Mouse (Mus musculus) midbrain, embryonic 16.5 days (tissue): ENCODE measurements around the gene Taf8. TPM values are rescaled to one million over a fixed set of nuclear protein-coding genes. Genes with fewer than 3 reads are reported as not detected.

Source experiments
- ATAC-seq: fragments of 200-750 bp; cut with Nextera tagmentation; 2 replicates; pipeline ENCODE4 v1.8.0; 2017; ENCODE audit warnings: moderate TSS enrichment
- H3K27ac ChIP-seq: fragments of 300-500 bp; sonication (generic); 2 replicates; pipeline ENCODE4 v1.5.1; 2014; ENCODE audit warnings: mild to moderate bottlenecking, low read length, mixed read lengths
- H3K27me3 ChIP-seq: fragments of 300-500 bp; sonication (generic); 2 replicates; pipeline ENCODE4 v1.6.1; 2014; ENCODE audit warnings: low read depth, low read length, mixed read lengths; ENCODE audit not compliant: control insufficient read depth, insufficient read depth
- H3K36me3 ChIP-seq: fragments of 300-500 bp; sonication (generic); 2 replicates; pipeline ENCODE4 v1.6.1; 2014; ENCODE audit warnings: mild to moderate bottlenecking, low read length, moderate library complexity, mixed read lengths; ENCODE audit not compliant: control insufficient read depth, insufficient read depth
- H3K4me1 ChIP-seq: fragments of 300-500 bp; sonication (generic); 2 replicates; pipeline ENCODE4 v1.6.1; 2014; ENCODE audit warnings: mild to moderate bottlenecking, low read length, mixed read lengths; ENCODE audit not compliant: control insufficient read depth, insufficient read depth
- H3K4me2 ChIP-seq: fragments of 300-500 bp; sonication (generic); 2 replicates; pipeline ENCODE4 v1.6.1; 2014; ENCODE audit warnings: mild to moderate bottlenecking, low read length, mixed read lengths
- H3K4me3 ChIP-seq: fragments of 300-500 bp; sonication (generic); 2 replicates; pipeline ENCODE4 v1.5.1; 2014; ENCODE audit warnings: low read depth, mild to moderate bottlenecking, low read length, moderate library complexity, mixed read lengths
- H3K9ac ChIP-seq: fragments of 300-500 bp; sonication (generic); 2 replicates; pipeline ENCODE4 v1.6.1; 2014; ENCODE audit warnings: low read depth, low read length, mixed read lengths
- H3K9me3 ChIP-seq: fragments of 300-500 bp; sonication (generic); replicated peaks from 2 replicates; pipeline ENCODE4 v1.6.1; 2014; ENCODE audit warnings: mild to moderate bottlenecking, low read length, mixed read lengths; ENCODE audit not compliant: control insufficient read depth, poor library complexity, severe bottlenecking
- WGBS: fragments of 180-500 bp; shearing (Covaris S2); extraction: QIAGEN DNeasy Blood & Tissue Kit; methylation state at CpG from one replicate; pipeline ENCODE4 v1.1.7; 2014; 5-methylcytosine and 5-hydroxymethylcytosine counted together
- polyA plus RNA-seq: library from polyadenylated mRNA; unstranded; fragments of >200 nt; fragmentation: Nextera tagmentation; extraction: Ambion mirVana; gene quantifications from 2 replicates; pipeline ENCODE4 v1.2.1, GENCODE M21; 2015

Taf8 gene
- polyA plus RNA-seq, 1 experiment from 2014 or later: 19.8 TPM

DNA sequence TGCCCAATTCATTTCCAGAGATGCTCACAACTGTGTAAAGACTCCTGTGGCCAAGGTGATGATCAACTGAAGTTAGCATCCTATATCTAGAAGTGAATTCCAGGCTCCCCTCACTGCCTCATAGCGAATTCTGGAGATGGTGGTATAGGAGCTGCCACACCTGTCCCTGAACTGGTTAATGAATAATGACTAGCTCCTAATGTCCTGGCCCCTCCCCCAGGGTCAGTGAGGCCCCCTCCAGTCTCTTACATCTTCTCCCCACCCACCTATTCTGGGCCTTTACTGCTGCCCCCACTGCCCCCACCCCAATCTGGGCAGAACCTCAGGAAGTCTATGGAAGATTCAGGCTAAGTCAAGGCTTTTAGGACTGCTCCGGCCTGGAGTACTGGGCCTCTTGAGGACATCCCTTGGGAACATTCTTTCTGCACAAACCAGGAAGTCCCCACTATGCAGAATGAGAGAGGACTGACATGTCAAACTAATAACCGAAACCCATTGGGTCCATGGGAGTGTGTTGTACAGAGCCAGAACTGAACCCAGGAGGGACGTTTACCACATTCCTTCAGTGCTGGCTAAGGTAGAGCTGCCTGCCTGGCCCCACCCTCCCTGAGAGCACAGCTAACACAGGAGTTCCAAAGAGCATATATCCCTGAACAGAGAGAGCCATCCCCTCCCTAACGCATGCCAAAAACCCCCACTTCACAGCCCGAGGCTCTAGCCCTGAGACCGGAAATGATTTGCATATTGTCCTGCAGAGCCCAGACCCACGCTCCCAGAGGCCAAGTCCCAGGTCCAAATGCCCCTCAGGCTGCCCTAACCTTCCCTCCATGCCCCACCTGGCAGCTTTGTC is 53.3 kb downstream of the Taf8 start:
- H3K27me3 ChIP-seq: no peaks in the 10 kb centered on the region
- no peak overlapping the region for H3K27ac ChIP-seq
- H3K4me1 ChIP-seq: no peaks in the 10 kb centered on the region
- no peak overlapping the region for H3K4me3 ChIP-seq
- 47% methylated on average over 8 of the region's 8 CpGs for WGBS
- no peak overlapping the region for H3K9ac ChIP-seq
- ATAC-seq: no peak
- H3K36me3 ChIP-seq: no peaks in the 10 kb centered on the region
- no peak overlapping the region for H3K4me2 ChIP-seq
- H3K9me3 ChIP-seq: no peaks in the 10 kb centered on the region

DNA sequence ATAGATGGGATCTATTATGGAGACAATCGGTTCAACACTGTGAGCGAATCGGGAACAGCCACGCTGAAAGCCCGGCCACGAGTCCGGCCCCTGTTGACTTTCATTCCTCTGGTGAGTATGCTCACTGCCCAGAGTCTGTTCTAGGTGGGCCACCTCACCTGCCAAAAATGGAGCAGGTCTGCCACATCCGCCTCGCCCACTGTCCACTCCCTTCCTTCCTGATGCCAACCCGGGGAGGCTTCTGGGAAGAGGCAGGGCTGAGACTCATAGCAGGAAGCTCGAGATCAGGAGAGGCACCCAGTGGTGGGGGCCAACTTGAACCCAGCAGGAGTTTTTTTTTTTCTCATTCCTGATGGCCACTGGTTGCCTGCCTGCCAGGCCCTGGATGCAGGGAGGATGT is 55.5 kb downstream of the Taf8 start:
- H3K9ac ChIP-seq: no peak overlapping the region
- H3K4me2 ChIP-seq: no peak overlapping the region
- H3K27ac ChIP-seq: no peak overlapping the region
- no peak for ATAC-seq
- WGBS: 87% methylated on average over 11 of the region's 11 CpGs
- no peaks in the 10 kb centered on the region for H3K36me3 ChIP-seq
- no peaks in the 10 kb centered on the region for H3K4me1 ChIP-seq
- no peaks in the 10 kb centered on the region for H3K9me3 ChIP-seq
- H3K4me3 ChIP-seq: no peak overlapping the region
- no peaks in the 10 kb centered on the region for H3K27me3 ChIP-seq

DNA sequence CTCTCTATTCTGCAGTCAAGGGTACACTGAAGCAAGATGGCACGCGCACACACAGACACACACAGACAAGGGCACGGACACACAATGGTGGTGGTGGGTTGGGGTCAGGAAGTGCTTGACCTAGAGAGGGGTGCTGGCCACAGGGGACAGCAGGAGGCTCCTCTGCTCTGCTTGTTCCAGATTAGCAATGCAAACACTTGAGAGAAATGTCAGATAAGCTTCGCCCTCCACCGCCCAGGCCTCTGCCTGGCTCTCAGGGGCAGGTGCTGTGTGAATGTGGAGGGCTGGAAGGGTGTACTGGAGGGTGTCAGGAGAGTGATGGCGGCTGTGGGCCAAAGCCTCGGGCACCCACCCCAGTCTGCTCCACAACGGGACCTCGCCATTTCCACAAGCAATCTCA is 56.1 kb downstream of the Taf8 start:
- ATAC-seq: no peak
- Histone ChIP-seq H3K4me2 (no peak overlapping the region), H3K36me3 (no peaks in the 10 kb centered on the region), H3K27me3 (no peaks in the 10 kb centered on the region), H3K27ac (no peak overlapping the region), H3K9ac (no peak overlapping the region), H3K4me1 (no peaks in the 10 kb centered on the region), H3K4me3 (no peak overlapping the region), H3K9me3 (no peaks in the 10 kb centered on the region)
- 70% methylated on average over 9 of the region's 9 CpGs for WGBS

DNA sequence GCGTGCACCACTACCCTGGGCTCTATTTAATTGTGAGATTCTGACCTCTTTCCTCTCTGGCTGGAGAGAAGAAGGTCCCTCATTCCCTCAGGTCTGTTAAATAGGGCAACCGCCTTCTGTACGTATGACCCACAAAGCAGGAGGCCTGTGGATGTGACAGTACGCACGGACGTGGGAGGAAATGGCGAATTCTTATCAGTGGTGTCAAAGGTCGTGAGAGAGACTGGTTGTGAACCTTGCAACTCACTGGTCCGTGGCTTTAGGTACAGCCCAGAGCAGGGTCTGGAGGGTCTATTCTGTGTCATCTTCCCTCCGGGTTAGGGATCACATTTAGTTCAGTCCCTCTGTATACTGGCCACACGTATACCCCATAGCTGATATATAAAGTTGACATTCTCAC is 56.6 kb downstream of the Taf8 start:
- no peak overlapping the region for H3K9ac ChIP-seq
- H3K4me1 ChIP-seq: no peaks in the 10 kb centered on the region
- H3K4me2 ChIP-seq: no peak overlapping the region
- H3K4me3 ChIP-seq: no peak overlapping the region
- WGBS: 78% methylated on average over 11 of the region's 11 CpGs
- no peaks in the 10 kb centered on the region for H3K27me3 ChIP-seq
- no peaks in the 10 kb centered on the region for H3K36me3 ChIP-seq
- no peak for ATAC-seq
- H3K27ac ChIP-seq: no peak overlapping the region
- H3K9me3 ChIP-seq: no peaks in the 10 kb centered on the region

DNA sequence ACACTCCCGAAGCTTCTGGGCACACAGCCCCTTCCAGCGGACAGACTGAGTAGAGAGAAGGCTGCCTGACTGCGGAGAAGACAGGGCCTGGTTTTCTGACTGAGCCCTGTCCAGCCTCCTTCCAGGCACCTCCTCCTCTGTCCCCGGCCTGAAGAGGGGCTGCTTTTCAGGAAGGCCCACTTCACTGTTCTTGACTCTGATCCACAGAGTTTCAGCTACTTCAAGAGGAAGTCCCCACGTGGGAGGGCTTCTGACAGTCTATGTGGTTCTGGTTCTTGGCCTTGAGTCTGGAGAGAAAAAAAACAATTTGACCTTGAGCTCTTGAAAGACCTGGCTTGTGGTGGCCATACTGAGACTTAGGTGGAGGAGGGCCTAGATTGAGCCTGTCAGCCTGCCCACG is 58.0 kb downstream of the Taf8 start:
- Histone ChIP-seq H3K4me1 (peaks cover 5% of the 10 kb centered on the region; the same call in 1 of the 2 replicates), H3K27ac (no peak overlapping the region), H3K27me3 (no peaks in the 10 kb centered on the region), H3K4me3 (no peak overlapping the region), H3K9me3 (no peaks in the 10 kb centered on the region), H3K4me2 (no peak overlapping the region), H3K9ac (no peak overlapping the region), H3K36me3 (no peaks in the 10 kb centered on the region)
- WGBS: 67% methylated on average over 6 of the region's 6 CpGs
- ATAC-seq: no peak

DNA sequence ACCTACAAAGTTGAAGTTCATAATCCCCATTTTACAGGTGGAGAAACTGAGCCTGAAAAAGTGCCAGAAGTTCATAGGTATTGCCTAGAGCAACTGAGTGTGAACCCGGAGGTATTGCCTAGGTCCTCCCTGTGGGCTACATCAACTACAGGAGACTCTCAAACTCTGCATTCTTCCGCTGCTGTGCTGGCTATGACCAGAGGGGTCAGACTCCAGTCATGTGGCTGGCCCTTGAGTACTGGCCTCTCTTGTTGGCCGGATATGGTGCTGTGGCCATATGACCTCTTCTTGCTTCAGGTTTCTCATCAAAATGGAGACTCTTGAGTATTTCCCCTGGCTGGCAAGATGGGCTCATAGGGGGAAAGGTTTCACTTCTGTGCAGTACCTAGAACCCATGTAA is 59.8 kb downstream of the Taf8 start:
- Histone ChIP-seq H3K9ac (no peak overlapping the region), H3K4me2 (no peak overlapping the region), H3K9me3 (no peaks in the 10 kb centered on the region), H3K36me3 (no peaks in the 10 kb centered on the region), H3K4me1 (peaks cover 5% of the 10 kb centered on the region; the same call in 1 of the 2 replicates), H3K27me3 (peaks cover 11% of the 10 kb centered on the region), H3K27ac (no peak overlapping the region), H3K4me3 (no peak overlapping the region)
- 89% methylated on average over 3 of the region's 3 CpGs for WGBS
- no peak for ATAC-seq

DNA sequence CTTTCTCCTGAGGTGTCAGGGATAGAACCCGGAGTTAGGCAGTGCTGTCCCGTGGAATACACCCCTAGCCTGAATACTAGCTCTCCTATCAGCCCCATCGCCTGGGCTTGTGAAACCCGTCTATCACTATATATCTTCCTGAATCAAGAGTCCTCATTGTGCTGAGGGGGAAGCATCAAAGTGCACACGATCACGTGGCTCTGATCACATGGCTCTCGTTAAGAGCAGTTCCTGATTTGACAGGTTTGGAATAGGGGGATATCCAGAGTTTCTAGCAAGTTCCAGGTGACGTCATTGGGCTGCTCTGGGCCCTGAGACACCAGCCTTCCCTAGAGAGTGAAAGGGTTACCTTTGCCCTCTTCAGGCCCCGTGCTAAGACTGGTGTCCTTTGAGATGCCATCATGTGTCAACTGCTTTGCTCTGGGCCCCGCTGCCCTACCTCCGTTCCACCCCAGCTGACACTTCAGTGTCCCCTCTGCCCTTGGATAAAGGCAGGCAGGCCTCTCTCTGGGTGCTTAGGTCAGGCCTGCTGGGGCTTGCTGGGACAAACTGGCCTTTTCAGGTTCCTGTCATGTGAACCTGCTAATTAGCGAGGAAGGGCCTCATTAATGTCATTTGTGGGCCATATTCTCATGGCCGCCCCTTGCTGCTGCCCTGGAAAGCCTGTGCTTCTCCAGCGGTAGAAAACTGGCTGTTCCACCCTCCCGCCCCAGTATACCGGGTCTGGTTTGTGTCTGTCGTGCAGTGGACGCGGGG is 60.6 kb downstream of the Taf8 start:
- ATAC-seq: no peak
- Histone ChIP-seq H3K4me2 (no peak overlapping the region), H3K4me3 (no peak overlapping the region), H3K4me1 (peaks cover 10% of the 10 kb centered on the region), H3K27me3 (peaks cover 11% of the 10 kb centered on the region), H3K36me3 (no peaks in the 10 kb centered on the region), H3K27ac (no peak overlapping the region), H3K9ac (no peak overlapping the region), H3K9me3 (no peaks in the 10 kb centered on the region)
- 75% methylated on average over 19 of the region's 19 CpGs for WGBS

DNA sequence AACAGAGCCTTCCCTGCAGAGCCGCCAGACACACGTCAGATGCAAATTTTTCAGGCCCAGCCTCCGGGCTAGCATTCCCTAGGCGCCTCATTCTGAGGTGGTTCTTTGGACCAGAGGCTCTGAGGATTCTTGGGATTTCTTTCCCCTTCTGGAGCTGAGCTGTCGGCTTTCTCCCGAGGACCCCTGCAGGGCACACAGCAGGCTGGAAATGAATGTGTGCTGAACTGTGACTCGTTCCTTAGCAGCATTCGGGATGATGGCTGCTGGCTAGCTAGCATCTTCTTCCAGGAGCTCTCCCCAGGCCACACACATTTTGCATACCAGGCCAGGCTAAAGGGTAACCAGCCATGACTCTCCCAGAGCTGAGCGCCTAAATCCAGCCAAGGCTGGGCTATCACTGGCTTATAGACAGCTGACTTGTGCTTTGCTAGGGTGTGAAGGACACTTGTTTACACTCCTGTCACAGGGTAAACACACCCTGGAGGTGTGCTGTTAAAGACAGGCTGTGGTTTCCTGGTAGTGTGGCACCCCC is 61.7 kb downstream of the Taf8 start:
- Histone ChIP-seq H3K4me1 (peaks cover 13% of the 10 kb centered on the region), H3K4me2 (no peak overlapping the region), H3K9me3 (no peaks in the 10 kb centered on the region), H3K27ac (no peak overlapping the region), H3K27me3 (peaks cover 11% of the 10 kb centered on the region), H3K4me3 (no peak overlapping the region), H3K9ac (no peak overlapping the region), H3K36me3 (no peaks in the 10 kb centered on the region)
- no peak for ATAC-seq
- 1% methylated on average over 9 of the region's 9 CpGs for WGBS
